Mouse (Mus musculus): Measurements from ENCODE around the gene Igf2bp2. TPM values are rescaled to one million over a fixed set of nuclear protein-coding genes. Genes with fewer than 3 reads are reported as not detected.
A peak's percentile ranks its signal among the peaks of the same experiment; 100 is the strongest.

Gene Igf2bp2
- polyA plus RNA-seq, 1 experiment: 0.63 TPM

DNA sequence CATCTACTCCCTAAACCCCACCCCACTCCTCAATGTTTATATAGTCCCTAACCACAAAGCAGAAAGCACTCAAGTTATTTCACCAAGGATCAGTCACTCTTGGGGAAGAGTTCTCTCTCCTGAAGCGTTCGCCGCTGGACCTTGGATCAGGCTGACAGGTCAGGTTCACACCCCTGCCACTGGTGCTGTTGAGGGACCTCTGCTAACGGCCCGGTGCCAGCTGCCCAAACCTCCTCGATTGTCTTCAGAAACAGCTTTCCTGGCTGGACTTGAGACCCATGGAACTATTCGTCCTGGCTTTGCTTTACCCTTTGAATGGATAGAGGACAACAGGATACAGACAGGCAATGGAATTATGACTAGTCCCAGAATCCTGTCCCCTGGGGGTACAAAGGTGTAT lies 33.6 kb downstream of the Igf2bp2 start:
- H3K4me1 ChIP-seq (ENCODE audit: control insufficient read depth, insufficient read depth, low read length): no peaks in the 10 kb centered on the region
- H3K4me3 ChIP-seq (ENCODE audit: control insufficient read depth, low read depth, low read length): no peak overlapping the region
- no peak overlapping the region for H3K27ac ChIP-seq (ENCODE audit: control insufficient read depth, insufficient read depth, low read depth, low read length)
- no peak for TF ChIP-seq CTCF (IDR thresholded peaks at IDR 0.05; ENCODE audit: control insufficient read depth, insufficient read depth, insufficient replicate concordance, low read depth, low read length)
- TF ChIP-seq POLR2A (IDR thresholded peaks at IDR 0.05; ENCODE audit: control insufficient read depth, low read depth, low read length): no peak
- H3K27me3 ChIP-seq (ENCODE audit: control insufficient read depth, insufficient read depth, low read length): no peaks in the 10 kb centered on the region
- no peaks in the 10 kb centered on the region for H3K36me3 ChIP-seq (ENCODE audit: control insufficient read depth, insufficient read depth, low read length)

DNA sequence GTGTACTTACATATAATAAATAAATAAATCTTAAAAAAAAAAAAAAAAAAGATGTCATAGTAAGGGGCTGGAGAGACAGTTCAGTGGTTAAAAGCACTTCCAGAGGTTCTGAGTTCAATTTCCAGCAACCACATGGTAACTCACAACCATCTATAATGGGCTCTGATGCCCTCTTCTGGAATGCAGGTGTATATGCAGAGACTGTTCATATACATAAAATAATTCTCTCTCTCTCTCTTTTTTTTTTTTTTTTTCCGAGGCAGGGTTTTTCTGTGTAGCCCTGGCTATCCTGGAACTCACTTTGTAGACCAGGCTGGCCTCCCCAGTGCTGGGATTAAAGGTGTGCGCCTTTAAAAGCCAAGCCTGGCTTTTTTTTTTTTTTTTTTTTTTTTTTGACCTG lies 34.5 kb downstream of the Igf2bp2 start:
- Histone ChIP-seq H3K36me3 (ENCODE audit: control insufficient read depth, insufficient read depth, low read length) (no peaks in the 10 kb centered on the region), H3K27ac (ENCODE audit: control insufficient read depth, insufficient read depth, low read depth, low read length) (no peak overlapping the region), H3K4me3 (ENCODE audit: control insufficient read depth, low read depth, low read length) (no peak overlapping the region), H3K4me1 (ENCODE audit: control insufficient read depth, insufficient read depth, low read length) (no peaks in the 10 kb centered on the region), H3K27me3 (ENCODE audit: control insufficient read depth, insufficient read depth, low read length) (no peaks in the 10 kb centered on the region)
- TF ChIP-seq CTCF (IDR thresholded peaks at IDR 0.05; ENCODE audit: control insufficient read depth, insufficient read depth, insufficient replicate concordance, low read depth, low read length) (no peak), POLR2A (IDR thresholded peaks at IDR 0.05; ENCODE audit: control insufficient read depth, low read depth, low read length) (no peak)

DNA sequence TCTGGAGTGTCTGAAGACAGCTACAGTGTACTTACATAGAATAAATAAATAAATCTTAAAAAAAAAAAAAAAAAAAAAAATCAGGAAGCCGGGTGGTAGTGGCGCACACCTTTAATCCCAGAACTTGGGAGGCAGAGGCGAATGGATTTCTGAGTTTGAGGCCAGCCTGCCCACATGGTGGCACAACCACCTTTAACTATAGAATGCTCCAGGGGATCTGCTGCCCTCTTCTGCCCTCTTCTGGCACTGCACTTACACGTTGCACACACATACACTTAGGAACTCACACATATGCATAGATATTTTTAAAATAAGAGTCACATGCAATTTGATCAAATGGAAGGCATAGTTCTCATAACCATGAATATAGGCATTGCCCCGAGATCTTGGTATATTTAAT lies 35.3 kb downstream of the Igf2bp2 start:
- Histone ChIP-seq H3K36me3 (ENCODE audit: control insufficient read depth, insufficient read depth, low read length) (no peaks in the 10 kb centered on the region), H3K27me3 (ENCODE audit: control insufficient read depth, insufficient read depth, low read length) (no peaks in the 10 kb centered on the region), H3K4me3 (ENCODE audit: control insufficient read depth, low read depth, low read length) (no peak overlapping the region), H3K4me1 (ENCODE audit: control insufficient read depth, insufficient read depth, low read length) (no peaks in the 10 kb centered on the region), H3K27ac (ENCODE audit: control insufficient read depth, insufficient read depth, low read depth, low read length) (no peak overlapping the region)
- TF ChIP-seq CTCF (IDR thresholded peaks at IDR 0.05; ENCODE audit: control insufficient read depth, insufficient read depth, insufficient replicate concordance, low read depth, low read length): no peak
- no peak for TF ChIP-seq POLR2A (IDR thresholded peaks at IDR 0.05; ENCODE audit: control insufficient read depth, low read depth, low read length)

DNA sequence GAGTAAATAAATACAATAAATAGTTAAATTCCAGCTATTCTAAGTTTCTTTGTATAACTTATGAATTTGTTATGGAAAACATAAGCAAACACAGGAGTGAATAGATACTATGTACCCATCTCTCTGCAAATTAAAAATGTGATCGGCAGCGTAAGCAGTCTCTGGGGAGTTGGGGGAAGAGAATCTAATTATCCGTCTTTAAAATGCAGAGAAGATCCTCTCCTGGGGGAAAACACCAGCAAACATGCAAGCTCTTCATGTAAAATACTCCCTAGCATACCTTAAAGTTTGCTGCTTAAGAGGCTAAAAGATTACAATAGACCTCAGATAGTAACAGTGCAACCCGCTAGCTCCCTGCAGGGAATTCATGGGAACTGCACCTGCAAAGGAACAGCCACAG lies 36.2 kb downstream of the Igf2bp2 start:
- H3K27ac ChIP-seq (ENCODE audit: control insufficient read depth, insufficient read depth, low read depth, low read length): no peak overlapping the region
- no peaks in the 10 kb centered on the region for H3K4me1 ChIP-seq (ENCODE audit: control insufficient read depth, insufficient read depth, low read length)
- H3K4me3 ChIP-seq (ENCODE audit: control insufficient read depth, low read depth, low read length): no peak overlapping the region
- H3K36me3 ChIP-seq (ENCODE audit: control insufficient read depth, insufficient read depth, low read length): no peaks in the 10 kb centered on the region
- no peak for TF ChIP-seq CTCF (IDR thresholded peaks at IDR 0.05; ENCODE audit: control insufficient read depth, insufficient read depth, insufficient replicate concordance, low read depth, low read length)
- TF ChIP-seq POLR2A (IDR thresholded peaks at IDR 0.05; ENCODE audit: control insufficient read depth, low read depth, low read length): no peak
- no peaks in the 10 kb centered on the region for H3K27me3 ChIP-seq (ENCODE audit: control insufficient read depth, insufficient read depth, low read length)

DNA sequence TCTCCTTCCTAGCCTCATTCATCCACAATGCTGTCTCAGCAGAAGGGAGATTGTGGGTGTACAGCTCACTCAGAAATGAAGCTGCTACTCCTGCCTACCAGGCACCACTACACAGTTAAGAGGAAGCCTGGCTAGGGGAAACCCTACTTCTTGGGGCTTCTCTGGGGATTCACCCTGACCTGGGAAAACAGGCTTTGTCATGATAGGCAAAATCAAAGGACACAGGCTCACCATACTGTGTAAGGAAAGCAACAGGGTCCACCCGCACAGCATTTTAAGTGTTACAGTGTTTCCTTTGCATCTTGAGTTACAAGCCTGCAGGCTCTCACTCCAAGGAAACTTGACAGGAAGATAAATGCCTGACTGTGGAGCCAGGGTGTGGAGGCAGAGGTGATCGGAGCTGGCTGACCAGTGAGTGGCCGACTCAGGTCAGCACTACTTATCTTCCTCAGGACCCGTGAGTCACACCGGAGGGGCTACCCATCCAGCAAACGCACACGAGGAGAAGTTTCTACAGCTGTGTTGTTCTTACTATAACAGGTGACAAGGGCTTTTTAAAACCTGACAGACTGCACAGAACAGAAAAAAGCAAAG lies 38.7 kb downstream of the Igf2bp2 start:
- H3K27ac ChIP-seq (ENCODE audit: control insufficient read depth, insufficient read depth, low read depth, low read length): no peak overlapping the region
- TF ChIP-seq CTCF (IDR thresholded peaks at IDR 0.05; ENCODE audit: control insufficient read depth, insufficient read depth, insufficient replicate concordance, low read depth, low read length) (no peak), POLR2A (IDR thresholded peaks at IDR 0.05; ENCODE audit: control insufficient read depth, low read depth, low read length) (no peak)
- 0 out of 2 replicates have a peak, but pooled peaks cover 3% of the 10 kb centered on the region for H3K4me1 ChIP-seq (ENCODE audit: control insufficient read depth, insufficient read depth, low read length)
- H3K4me3 ChIP-seq (ENCODE audit: control insufficient read depth, low read depth, low read length): no peak overlapping the region
- no peaks in the 10 kb centered on the region for H3K36me3 ChIP-seq (ENCODE audit: control insufficient read depth, insufficient read depth, low read length)
- no peaks in the 10 kb centered on the region for H3K27me3 ChIP-seq (ENCODE audit: control insufficient read depth, insufficient read depth, low read length)

DNA sequence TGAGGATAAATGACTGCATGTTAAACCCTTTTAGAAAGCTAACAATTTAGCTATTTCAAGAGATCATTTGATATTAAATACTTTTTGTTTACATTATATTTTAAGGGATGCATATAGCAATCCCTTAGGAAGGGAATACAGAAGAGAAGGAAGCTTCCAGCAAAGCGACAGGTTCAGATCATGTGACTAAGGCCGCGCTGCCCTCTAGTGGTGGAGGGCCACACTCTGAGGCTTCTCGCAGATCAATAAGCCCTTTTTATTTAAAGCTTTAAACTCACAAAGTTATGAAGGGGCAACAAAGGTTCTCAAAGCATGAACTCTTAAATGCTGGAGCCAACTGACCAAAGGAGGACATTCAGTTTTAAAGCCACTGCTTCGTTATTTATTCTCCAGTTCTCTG lies 39.4 kb downstream of the Igf2bp2 start:
- no peak overlapping the region for H3K4me3 ChIP-seq (ENCODE audit: control insufficient read depth, low read depth, low read length)
- TF ChIP-seq CTCF (IDR thresholded peaks at IDR 0.05; ENCODE audit: control insufficient read depth, insufficient read depth, insufficient replicate concordance, low read depth, low read length) (peak; percentile 73; the same call in 1 of the 2 replicates), POLR2A (IDR thresholded peaks at IDR 0.05; ENCODE audit: control insufficient read depth, low read depth, low read length) (no peak)
- no peaks in the 10 kb centered on the region for H3K27me3 ChIP-seq (ENCODE audit: control insufficient read depth, insufficient read depth, low read length)
- 0 out of 2 replicates have a peak, but pooled peaks cover 3% of the 10 kb centered on the region for H3K4me1 ChIP-seq (ENCODE audit: control insufficient read depth, insufficient read depth, low read length)
- no peak overlapping the region for H3K27ac ChIP-seq (ENCODE audit: control insufficient read depth, insufficient read depth, low read depth, low read length)
- H3K36me3 ChIP-seq (ENCODE audit: control insufficient read depth, insufficient read depth, low read length): no peaks in the 10 kb centered on the region

DNA sequence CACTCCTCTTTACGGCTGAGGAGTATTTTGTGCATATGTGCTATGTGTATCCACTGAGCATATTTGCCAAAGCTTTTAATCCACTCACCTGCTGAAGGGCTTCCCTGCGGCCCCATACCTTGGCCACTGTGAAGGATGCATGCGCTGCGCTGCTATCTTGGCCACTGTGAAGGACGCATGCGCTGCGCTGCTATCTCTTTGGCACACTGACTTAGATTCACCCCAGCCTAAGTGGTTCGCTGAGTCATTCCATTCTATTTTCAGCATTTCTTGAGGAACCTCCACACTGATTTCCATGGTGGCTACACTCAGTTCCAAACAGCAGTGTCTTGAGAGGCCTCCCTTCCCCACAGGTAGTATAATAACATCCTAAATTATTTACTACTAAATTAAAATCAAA lies 42.0 kb downstream of the Igf2bp2 start:
- Histone ChIP-seq H3K27ac (ENCODE audit: control insufficient read depth, insufficient read depth, low read depth, low read length) (no peak overlapping the region), H3K4me3 (ENCODE audit: control insufficient read depth, low read depth, low read length) (no peak overlapping the region), H3K36me3 (ENCODE audit: control insufficient read depth, insufficient read depth, low read length) (no peaks in the 10 kb centered on the region), H3K27me3 (ENCODE audit: control insufficient read depth, insufficient read depth, low read length) (no peaks in the 10 kb centered on the region), H3K4me1 (ENCODE audit: control insufficient read depth, insufficient read depth, low read length) (0 out of 2 replicates have a peak, but pooled peaks cover 3% of the 10 kb centered on the region)
- TF ChIP-seq POLR2A (IDR thresholded peaks at IDR 0.05; ENCODE audit: control insufficient read depth, low read depth, low read length) (no peak), CTCF (IDR thresholded peaks at IDR 0.05; ENCODE audit: control insufficient read depth, insufficient read depth, insufficient replicate concordance, low read depth, low read length) (no peak)

All from testis, adult 2 months (tissue).